Mouse (Mus musculus) thymus, adult 2 months (tissue): ENCODE results near the gene Rapgef5.

Experiments
- CTCF ChIP-seq: fragments of 200-500 bp; IDR thresholded peaks from 2 replicates; pipeline ENCODE4 v1.5.1; 2012; ENCODE audit warnings: mild to moderate bottlenecking, control low read depth, low read length, moderate library complexity, borderline replicate concordance; ENCODE audit not compliant: control insufficient read depth, poor library complexity, insufficient read depth; ENCODE audit errors: extremely low read depth
- POLR2A ChIP-seq: fragments of 200-500 bp; IDR thresholded peaks from 2 replicates; pipeline ENCODE4 v1.6.1; 2012; ENCODE audit warnings: mild to moderate bottlenecking, low read length, control low read depth, moderate library complexity; ENCODE audit not compliant: control insufficient read depth, poor library complexity, insufficient read depth; ENCODE audit errors: extremely low read depth

DNA sequence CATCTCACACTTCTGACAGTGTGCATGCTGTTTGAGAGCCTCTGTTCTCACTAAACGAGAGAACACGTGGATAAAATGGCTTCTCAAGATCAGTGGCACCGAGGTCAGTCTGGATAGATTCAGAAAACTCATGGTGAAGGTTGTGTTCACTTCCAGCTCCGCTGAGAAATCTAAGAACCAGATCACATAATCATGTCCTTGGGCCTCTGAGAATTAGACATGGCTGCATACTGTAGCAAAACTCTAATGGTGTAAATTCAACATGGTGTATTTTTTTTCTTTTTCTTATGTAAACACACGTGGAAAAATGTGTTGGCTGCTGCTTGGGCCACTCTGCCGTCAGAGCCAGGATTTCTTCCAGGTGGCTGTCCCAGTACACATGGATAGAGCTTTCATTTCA lies 184.6 kb downstream of the Rapgef5 start:
- TF ChIP-seq CTCF (no peak), POLR2A (no peak)
